Mouse (Mus musculus): Measurements from ENCODE around the gene Trdmt1. TPM values are rescaled to one million over a fixed set of nuclear protein-coding genes. Genes with fewer than 3 reads are reported as not detected.

Gene Trdmt1
- polyA plus RNA-seq, 1 experiment = 9.8 TPM

DNA sequence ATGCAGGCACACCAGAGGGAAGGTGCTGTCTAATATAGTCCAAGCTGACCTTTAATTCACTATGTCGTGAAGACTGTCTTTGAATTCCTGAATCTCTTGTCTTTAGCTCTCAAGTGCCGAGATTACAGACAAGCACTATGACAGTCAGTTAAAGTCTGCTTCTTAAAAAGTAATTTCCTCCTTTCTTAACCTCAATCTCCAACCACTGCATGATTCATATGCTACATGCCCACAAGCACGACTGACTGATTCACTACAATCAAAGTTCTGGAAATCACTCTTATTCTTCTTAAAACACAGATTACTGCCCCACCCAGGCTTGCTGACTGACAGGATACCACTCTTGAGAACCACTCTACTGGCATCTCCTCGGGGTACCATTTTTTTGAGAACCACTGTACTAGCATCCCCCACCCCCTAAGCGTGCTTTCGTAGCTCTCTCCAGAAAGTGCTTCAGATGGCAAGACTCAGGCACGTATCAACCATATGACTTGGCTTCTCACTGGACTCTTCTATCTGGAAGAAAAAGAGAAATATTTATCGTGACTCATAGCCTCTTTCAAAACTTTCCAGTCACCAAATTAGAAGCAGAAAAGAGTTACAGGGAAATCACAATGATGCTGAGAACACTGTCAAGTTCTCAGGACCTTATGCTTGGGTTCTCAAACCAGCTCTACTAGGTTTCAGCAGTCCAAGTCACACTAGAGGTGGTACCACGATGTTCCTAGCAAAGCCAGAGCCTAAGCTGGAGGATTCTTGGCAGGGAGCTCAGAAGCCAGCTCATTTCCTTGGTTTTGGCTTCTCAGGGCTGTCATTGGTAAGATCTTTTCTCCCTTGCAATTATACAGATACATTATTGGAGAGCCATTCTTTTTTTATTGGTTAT lies 12.9 kb upstream of the Trdmt1 start:
- no peak for DNase-seq (ENCODE audit: low spot score)

DNA sequence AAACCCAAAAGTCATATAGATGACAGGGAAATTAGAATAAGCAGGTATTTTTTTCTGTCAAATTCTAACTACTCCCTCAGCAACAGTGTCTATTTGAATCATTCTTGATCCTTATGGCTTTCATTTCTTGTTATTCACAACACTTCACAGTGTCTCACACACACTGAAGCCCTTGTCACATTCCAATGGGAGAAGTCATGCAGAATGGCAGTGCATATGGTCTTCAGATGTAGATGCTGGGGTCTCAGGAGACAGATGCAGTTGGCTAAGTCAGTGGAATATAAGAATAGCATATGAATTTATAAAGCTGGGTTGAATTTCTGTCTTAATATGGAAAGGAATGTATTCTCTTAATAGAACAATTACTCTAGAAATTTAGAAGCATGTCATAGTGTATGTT lies 11.8 kb upstream of the Trdmt1 start:
- DNase-seq (ENCODE audit: low spot score) = no peak

DNA sequence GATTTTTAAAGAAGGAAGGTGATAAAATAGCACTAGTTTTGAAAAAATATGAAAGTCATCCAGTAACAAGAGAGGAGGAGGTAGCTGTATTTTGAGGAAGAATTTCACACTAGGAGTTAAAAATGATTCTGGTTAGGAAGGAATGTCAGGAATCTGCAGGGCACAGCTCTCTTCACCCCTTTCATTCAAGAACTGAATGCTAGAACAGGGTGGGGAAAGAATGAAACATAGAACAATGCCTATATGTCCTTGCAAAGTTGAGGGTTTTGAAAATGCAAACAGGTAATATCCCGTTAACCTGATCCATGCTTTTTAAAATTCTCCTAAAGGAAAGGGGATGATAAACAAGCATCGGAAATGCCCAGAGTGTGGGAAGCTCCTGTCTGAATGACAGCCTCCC lies 9.5 kb upstream of the Trdmt1 start:
- no peak for DNase-seq (ENCODE audit: low spot score)

DNA sequence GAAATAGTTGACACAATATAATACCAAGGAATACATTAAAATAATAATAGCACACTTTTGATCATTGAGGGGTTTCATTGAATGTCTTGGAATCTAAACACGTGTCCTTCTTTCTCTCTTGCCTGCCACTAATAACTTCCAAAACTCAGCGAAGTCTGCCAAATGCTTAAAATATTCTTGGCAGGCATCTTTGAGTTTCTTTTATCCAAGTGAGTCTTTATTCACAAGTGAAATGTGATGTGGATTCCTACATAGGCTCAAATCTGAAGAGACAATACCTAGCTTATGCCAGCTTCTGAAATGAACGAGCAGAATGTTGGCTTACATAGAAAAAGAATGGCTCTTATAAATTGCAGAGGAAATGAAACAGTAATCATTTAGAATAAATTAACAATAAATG lies 4.3 kb upstream of the Trdmt1 start:
- no peak for DNase-seq (ENCODE audit: low spot score)

DNA sequence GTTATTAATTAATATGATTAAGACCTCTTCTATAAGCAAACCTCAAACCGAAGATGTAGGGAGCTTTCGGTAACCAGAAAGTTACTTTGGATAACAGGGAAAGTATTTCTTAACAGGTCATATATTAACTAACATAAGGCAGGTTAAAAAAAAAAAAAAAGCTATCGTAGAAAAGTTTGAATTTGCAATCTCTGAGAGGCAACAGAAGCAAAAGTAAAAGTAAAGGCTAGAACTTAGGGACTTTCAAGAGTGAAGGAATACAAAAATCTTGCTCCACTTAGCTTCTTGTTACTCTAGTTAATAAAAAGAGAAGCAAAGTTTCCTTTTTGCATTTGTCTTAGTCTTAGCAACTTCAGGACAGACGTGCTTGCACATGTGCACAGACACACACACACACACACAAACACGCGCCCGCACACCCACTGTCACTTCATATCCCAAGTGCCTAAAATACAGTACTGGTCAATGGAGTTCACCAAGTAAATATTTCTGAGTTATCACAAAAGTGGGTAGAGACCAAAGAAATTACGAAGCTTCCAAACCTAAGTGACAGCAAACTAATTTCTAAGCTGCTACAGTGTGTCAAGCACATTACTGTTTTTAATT lies 846 bp downstream of the Trdmt1 start:
- no peak for DNase-seq (ENCODE audit: low spot score)

DNA sequence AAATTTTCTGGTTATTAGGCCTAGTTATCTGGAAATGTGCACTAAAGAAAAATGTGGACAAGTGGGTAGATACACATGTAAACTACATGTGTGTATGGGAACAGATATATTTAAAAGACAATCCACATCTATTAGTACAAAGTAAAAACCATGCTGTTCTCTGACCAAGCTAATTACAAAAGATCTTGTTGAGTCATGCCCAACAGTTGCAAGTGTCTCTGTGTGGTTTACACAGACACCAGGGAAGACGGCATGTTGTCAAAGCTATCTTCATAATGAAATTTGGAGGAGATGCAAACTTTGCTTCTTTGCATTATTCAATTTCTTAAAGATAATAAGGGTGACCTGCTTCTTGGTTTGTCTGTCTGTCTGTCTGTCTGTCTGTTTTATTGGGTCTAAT lies 4.6 kb downstream of the Trdmt1 start:
- DNase-seq (ENCODE audit: low spot score) = no peak

DNA sequence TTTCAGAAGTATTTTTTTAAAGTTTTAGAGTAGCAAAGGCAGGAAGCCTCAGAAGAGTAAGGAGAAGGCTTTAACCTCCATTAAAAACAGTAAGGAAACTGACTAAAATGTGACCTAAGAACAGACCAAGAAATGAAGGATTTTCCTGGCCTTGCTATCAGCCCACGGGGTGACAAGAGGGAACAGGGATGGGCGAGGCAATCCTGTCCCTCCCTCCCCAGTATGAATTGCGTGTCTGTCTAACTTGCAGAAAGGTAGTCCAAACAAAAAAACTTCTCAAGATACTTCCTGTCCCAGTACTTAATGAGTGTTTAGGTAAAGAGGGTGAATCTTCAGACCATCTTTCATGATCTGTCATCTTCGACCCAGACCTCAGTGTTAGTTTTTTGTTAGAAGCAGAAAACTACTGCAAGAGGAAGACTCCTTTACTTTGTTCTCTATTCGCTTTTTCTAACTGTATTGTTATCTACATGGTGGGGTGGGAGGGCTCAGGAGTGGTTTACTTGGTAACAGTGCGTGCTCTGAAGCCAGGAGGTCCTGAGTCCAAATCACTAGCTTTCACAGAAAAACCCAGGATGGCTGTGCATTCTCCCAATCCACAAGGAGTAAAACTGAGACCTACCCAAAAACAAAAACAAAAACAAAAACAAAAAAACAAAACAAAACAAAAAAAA lies 5.6 kb downstream of the Trdmt1 start:
- no peak for DNase-seq (ENCODE audit: low spot score)

DNA sequence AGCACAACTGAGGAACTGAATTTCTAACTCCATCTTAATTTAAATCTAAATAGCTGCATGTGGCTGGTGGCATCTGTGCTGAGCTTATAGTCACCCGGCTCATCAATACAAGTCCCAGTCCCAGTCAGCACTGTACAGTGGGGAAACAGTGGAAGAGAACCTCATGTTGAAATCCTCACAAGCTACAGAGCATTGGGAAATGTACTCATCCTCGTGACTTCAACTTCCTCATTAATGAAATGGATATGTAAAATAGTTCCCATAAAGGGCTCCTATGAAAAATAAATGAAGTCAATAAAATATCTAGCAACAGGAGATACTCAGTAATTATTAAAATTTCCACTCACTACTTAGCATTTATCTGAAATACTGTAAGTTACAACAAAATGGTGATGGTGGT lies 6.2 kb downstream of the Trdmt1 start:
- no peak for DNase-seq (ENCODE audit: low spot score)

DNA sequence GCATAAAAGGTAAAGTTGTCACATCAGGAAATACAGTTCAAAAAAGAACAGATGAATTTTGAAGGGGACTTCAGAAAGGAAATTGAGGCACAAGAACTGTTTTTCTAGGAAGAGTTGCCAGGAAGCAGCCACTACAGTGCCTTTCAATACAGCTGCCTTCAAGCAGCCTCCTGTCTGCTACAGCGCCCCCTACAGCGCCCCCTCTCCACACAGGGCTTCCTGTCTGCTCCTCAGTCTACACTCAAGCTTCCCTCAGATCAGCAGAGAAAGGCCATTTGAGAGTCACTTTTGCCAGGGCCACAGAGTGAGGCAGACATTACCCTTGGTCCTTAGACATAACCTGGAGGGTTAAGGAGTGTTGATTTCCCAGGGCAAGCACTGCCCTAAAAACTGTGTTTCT lies 6.7 kb downstream of the Trdmt1 start:
- DNase-seq (ENCODE audit: low spot score) = no peak

DNA sequence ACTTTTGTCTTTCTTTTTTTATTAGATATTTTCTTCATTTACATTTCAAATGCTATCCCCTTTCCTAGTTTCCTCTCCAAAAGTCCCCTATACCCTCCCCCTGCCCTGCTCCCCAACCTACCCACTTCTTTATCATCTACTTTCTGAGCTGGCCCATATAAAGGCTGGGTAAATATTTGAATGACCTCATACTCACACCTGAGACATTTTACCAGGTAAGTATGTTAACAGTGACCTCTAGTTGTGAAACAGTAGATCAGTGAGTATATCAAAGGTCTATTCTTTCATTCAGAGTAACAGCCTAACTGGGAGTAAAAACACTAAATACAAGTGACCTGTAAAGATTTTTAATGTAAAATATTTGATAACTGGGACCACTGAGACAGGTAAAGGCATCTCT lies 7.7 kb downstream of the Trdmt1 start:
- DNase-seq (ENCODE audit: low spot score) = no peak

DNA sequence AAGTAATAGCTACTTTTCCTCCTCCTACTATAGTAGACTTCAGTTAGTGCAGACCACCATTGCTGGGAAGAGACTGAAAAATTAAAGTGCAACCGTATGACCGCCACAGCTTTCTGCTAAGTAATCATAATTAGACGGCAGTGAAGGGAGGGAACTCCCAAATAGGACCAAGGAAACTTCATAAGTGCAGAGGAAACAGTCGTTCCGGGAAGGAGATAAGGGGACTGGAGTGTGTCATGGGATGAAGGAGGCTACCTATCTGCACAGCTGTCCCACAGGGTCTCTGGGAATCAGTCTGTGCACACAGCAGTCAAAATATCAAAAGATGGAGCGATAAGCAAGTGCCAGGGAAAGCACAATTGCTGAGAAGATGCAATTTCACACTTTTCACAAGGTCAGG lies 13.8 kb downstream of the Trdmt1 start:
- no peak for DNase-seq (ENCODE audit: low spot score)

DNA sequence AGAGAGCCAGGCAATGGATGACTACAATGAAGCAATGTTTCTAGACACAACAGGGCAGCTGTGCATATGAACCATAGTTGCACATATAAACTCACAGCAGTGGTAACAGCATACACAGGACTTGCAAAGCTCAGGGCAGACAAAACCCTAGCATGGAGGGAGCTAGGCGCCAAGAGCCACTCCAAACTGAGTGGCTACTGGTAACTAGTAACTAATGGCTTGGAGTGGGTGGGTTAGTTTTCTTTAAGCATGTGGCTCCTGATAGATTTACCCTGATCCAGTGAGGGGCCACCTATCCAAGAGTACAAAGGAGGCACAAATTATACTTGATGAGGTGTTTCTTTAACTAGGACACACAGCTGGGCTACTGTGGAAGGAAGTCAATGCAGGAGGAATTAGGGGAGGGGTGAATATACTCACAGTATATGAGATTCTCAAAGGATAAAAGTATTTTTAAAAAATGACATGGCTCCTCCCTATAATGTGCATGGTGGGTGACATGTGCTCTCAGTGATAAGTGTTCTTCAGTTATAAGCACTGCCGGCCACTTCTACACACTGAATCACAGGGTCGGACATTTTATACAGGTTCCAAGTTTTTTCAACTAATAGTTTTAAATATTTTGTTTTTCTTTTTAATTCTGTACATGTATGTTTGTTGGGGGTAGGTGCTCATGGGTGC lies 15.1 kb downstream of the Trdmt1 start:
- DNase-seq (ENCODE audit: low spot score) = no peak

DNA sequence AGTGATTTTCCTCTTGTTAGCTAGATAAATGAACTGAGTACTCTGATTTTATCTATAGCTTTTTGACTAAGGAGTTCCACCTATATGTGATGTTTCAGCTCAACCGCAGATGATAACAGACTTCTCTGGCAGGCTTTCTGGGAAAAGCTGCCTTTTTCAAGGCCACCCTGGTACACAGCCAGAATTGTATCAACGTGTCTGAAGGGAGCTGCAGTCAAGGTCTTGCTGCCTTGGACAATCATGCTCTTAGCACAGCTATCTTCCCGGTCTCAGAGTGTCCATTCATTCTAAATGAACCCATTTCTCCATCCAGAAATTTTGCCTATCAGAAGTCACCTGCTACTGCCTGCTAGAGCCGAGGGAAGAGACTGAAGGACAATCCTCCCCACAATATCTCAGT lies 16.9 kb downstream of the Trdmt1 start:
- DNase-seq (ENCODE audit: low spot score) = no peak

DNA sequence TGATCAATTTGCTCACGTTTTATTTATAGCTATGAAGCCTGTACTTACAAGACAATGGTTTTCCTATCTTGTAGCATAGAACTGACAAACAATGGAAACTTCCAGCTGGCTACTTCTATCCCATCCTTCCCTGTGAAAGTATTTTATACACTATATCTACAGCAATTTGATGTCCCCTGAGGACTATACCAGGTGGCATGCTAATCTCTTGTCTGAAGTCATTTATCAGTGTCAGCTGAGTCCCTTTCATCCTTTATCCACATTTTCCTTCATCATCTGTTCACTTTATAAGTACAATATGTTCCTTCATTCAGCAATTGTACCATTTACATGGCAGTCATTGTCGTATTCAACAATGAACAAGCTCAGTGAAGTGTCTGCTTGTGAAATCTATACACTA lies 17.3 kb downstream of the Trdmt1 start:
- DNase-seq (ENCODE audit: low spot score) = no peak

DNA sequence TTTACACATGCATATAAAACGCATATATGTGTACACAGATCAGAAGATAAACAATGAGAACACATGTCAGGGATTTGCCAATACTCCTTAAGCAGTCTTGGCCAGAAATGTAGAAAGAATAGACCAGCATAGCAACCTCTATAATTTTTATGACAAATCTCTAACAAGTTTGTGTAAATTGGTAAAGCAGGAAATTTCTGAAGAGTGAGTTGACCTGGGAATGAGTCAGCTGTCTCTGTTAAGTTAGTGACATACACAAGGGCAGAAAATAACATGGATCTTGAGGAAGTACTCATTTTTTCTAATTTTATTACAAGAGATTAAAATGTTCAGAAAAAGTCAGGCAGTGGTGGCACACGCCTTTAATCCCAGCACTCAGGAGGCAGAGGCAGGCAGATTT lies 18.3 kb downstream of the Trdmt1 start:
- no peak for DNase-seq (ENCODE audit: low spot score)

DNA sequence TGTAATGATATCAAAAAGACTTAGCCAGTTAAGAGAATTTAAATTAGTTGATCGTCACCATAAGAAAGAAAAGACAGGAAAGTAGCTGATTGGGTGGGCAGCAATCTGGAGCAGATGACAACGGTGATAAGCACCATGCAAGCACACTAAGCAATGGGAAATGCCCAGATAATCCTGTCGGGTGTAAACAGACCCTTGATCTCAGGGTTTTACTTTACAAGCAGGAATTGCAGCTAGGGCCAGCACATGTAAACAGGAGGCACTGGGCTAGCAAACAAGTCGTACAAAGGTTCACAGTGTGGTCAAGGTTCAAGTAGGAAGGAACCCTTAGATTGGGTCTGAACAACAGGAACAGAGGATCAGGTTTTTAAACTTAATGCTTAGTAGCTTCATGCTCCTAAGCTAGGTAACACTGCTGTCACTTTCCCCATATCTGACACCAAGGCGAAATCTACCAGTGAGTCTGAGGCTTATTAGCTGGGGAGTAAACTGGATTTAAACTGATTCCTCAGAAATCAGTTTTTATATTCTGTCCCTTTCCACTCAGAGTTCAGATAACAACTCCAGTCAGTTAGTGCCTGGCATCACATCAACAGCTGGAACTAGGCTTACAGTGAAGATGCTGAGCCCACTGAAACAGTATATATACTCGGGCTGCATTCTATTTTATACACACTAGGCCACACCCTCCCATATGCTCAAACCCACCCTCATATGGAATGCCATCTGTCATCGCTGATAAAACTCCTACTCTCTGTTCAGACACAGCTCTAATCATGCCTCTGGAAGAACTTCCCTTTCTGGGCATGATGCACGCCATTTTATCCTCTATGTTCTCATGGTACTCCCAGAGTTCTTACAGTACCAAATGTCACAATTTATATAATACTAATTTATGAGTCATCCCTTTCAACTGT lies 20.7 kb downstream of the Trdmt1 start:
- DNase-seq (ENCODE audit: low spot score) = no peak

DNA sequence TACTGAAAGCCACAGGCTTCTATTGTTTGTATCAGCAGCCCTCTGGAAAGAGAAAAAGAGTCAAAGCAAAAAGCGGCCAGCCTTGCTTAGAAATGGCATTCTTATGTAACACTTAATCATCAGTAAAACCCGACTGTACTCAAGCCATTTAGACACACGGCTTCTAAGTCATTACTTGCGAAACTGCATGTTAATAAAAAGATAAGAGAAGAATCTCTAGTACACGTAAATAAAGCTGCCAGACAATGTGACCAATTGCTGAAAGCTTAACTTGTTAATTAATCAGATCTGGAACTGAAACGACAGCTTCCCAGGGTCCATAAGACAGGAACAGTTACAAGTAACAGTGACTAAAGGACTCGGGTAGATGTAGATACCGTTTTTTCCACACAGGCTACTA lies 22.4 kb downstream of the Trdmt1 start:
- DNase-seq (ENCODE audit: low spot score) = no peak

DNA sequence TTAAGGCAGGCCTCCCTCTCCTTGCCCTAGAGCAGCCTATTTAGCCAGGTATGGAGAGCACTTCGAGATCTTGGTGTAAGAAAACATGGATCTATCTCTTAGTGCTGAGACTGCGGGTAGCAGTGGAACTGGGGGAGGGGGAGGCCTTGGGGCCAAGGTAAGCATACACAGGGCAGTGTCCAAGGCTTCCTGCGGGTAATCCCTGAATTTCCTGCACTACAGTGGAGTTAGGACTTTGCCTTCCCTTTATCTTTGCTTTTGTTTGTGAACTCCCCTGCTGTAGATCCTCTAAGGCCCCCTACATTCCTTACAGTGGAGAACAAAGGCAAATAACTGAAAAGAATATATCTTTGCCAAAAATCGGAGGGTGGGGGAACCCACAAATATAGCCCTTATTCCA lies 29.5 kb downstream of the Trdmt1 start:
- DNase-seq (ENCODE audit: low spot score) = no peak

DNA sequence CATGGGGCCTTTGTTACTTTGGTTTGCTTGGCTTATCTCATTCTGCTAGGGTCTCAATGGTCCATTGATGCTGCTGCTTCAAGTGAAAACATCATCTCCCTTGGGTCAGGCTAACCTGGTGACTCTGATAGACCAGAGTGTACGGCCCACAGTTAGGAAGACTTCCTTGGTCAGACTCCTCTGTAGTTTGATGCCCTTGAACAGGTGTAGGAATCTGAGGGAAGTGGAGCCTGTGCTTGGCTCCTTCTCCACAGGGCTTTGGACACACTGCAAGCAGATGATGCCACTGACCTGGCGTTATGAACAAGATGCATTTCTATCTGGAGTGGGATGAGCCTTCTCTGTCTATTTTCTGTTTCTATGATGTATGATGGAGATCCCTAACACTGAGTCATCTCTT lies 41.8 kb downstream of the Trdmt1 start:
- DNase-seq (ENCODE audit: low spot score) = no peak

DNA sequence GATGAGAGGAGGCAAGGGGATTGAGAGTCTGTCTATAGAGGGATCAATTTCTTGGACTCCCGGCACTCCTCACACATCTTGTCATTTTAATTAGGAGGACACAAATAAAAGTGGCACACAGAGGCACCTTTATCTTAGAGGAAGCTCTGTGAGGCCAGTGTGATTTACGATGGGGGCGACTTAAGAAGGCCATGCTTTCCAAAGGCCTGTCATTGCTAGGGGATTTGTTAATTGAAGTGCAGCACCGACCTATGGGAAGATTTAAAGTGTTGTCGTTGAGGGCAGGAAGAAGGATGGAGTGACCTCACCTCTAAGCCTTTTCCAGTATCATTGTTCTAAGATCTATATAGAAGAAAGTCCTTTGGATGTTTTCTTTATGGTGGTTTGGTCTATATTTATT lies 42.9 kb downstream of the Trdmt1 start:
- DNase-seq (ENCODE audit: low spot score) = no peak

DNA sequence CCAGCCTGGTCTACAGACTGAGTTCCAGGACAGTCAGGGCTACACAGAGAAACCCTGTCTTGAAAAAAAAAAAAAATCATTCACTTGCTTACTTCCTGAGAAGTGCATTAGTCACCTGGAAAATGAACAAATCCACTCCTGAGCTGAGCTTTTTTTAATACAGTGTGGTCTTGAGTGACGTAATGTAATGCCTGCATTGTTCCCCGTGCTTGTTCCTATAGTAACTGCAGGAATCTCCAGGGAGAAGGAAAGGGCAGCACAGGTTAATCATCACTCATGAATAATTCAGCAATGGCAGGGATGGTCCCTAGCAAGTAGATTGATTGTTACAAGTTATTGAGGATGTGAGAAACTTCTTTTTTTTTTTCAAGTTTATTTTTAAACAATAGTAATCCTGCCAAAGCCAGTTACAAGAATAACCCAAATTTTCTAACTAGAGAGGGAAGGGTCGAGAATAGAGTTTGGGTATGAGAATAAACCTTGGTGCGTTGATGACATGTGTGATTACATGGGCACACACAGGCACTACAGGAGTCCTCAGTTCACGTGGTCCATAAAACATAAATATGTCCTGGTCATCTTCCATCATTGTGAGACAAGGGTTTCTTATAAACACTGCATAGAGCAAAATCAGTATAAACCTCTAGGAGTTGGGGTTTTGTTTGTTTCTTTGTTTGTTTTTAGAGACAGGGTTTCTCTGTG lies 44.0 kb downstream of the Trdmt1 start:
- DNase-seq (ENCODE audit: low spot score) = no peak
